Mouse (Mus musculus) intestine, postnatal 0 days (tissue): ENCODE results near the gene Pou2f2. TPM values are rescaled to one million over a fixed set of nuclear protein-coding genes. Genes with fewer than 3 reads are reported as not detected.
A peak's percentile ranks its signal among the peaks of the same experiment; 100 is the strongest.

Experiments
- ATAC-seq: fragments of 200-750 bp; cut with Nextera tagmentation; 2 replicates; pipeline ENCODE4 v1.8.0; 2017; ENCODE audit warnings: mild to moderate bottlenecking, moderate TSS enrichment, moderate library complexity
- H3K27ac ChIP-seq: fragments of 300-500 bp; sonication (generic); 2 replicates; pipeline ENCODE4 v1.5.1; 2014; ENCODE audit warnings: mild to moderate bottlenecking, low read depth, low read length, moderate library complexity
- H3K27me3 ChIP-seq: fragments of 300-500 bp; sonication (generic); replicated peaks from 2 replicates; pipeline ENCODE4 v1.6.1; 2014; ENCODE audit warnings: low read length, mixed read lengths; ENCODE audit not compliant: control insufficient read depth, insufficient read depth
- H3K36me3 ChIP-seq: fragments of 300-500 bp; sonication (generic); 2 replicates; pipeline ENCODE4 v1.6.1; 2014; ENCODE audit warnings: mild to moderate bottlenecking, moderate library complexity; ENCODE audit not compliant: control insufficient read depth, insufficient read depth
- H3K4me1 ChIP-seq: fragments of 300-500 bp; sonication (generic); replicated peaks from 2 replicates; pipeline ENCODE4 v1.6.1; 2014; ENCODE audit warnings: antibody characterized with exemption, low read length, mixed read lengths; ENCODE audit not compliant: control insufficient read depth, insufficient read depth
- H3K4me2 ChIP-seq: fragments of 300-500 bp; sonication (generic); replicated peaks from 2 replicates; pipeline ENCODE4 v1.6.1; 2014; ENCODE audit warnings: low read depth, mild to moderate bottlenecking, moderate library complexity
- H3K4me3 ChIP-seq: fragments of 300-500 bp; sonication (generic); 2 replicates; pipeline ENCODE4 v1.5.1; 2014; ENCODE audit warnings: low read depth, low read length
- H3K9ac ChIP-seq: fragments of 300-500 bp; sonication (generic); 2 replicates; pipeline ENCODE4 v1.6.1; 2014; ENCODE audit warnings: mild to moderate bottlenecking, low read depth, low read length
- H3K9me3 ChIP-seq: fragments of 300-500 bp; sonication (generic); 2 replicates; pipeline ENCODE4 v1.6.1; 2016; ENCODE audit warnings: mixed run types; ENCODE audit not compliant: control insufficient read depth
- CTCF ChIP-seq: sonication (generic); IDR thresholded peaks from 2 replicates; pipeline ENCODE4 v1.5.1; 2016; ENCODE audit warnings: low read depth, mild to moderate bottlenecking, control low read depth, antibody characterized with exemption, moderate library complexity
- WGBS: fragments of 180-500 bp; shearing (Covaris S2); extraction: QIAGEN DNeasy Blood & Tissue Kit; methylation state at CpG from one replicate; pipeline ENCODE4 v1.1.7; 2014; 5-methylcytosine and 5-hydroxymethylcytosine counted together
- polyA plus RNA-seq: library from polyadenylated mRNA; unstranded; fragments of >200 nt; fragmentation: Nextera tagmentation; extraction: Ambion mirVana; gene quantifications from 2 replicates; pipeline ENCODE4 v1.2.1, GENCODE M21; 2015

Gene Pou2f2
- polyA plus RNA-seq, 1 experiment from 2014 or later, result 0.53 TPM

- no peaks in the 10 kb centered on the region for H3K4me1 ChIP-seq
- peaks cover 42% of the 10 kb centered on the region for H3K27me3 ChIP-seq
- H3K36me3 ChIP-seq, result no peaks in the 10 kb centered on the region
- no peak overlapping the region for H3K4me3 ChIP-seq
- no peak overlapping the region for H3K27ac ChIP-seq
- TF ChIP-seq CTCF, result no peak
- no peaks in the 10 kb centered on the region for H3K9me3 ChIP-seq
- no peak overlapping the region for H3K9ac ChIP-seq
- H3K4me2 ChIP-seq, result no peak overlapping the region
- 74% methylated on average over 6 of the region's 6 CpGs for WGBS
- no peak for ATAC-seq
These were observed 4.6 kb upstream of the Pou2f2 start for GRCm38 (mm10) chr7:25184091-25184490.

GRCm38 (mm10) chr7:25181814-25182213 lies 2.3 kb upstream of the Pou2f2 start:
- no peaks in the 10 kb centered on the region for H3K36me3 ChIP-seq
- no peak overlapping the region for H3K27ac ChIP-seq
- peak overlapping the region; percentile 9; the same call in 1 of the 2 replicates for H3K4me2 ChIP-seq
- WGBS, result 9% methylated on average over 21 of the region's 21 CpGs
- no peak for ATAC-seq
- H3K27me3 ChIP-seq, result peaks cover 64% of the 10 kb centered on the region
- H3K4me1 ChIP-seq, result no peaks in the 10 kb centered on the region
- no peak for TF ChIP-seq CTCF
- no peak overlapping the region for H3K4me3 ChIP-seq
- no peak overlapping the region for H3K9ac ChIP-seq
- H3K9me3 ChIP-seq, result no peaks in the 10 kb centered on the region

GRCm38 (mm10) chr7:25181331-25181790 lies 1.8 kb upstream of the Pou2f2 start:
- H3K4me2 ChIP-seq, result 0 out of 2 replicates have a peak overlapping the region, but pooled peaks have one; percentile 9
- no peak overlapping the region for H3K9ac ChIP-seq
- H3K27me3 ChIP-seq, result peaks cover 69% of the 10 kb centered on the region
- no peaks in the 10 kb centered on the region for H3K36me3 ChIP-seq
- no peak overlapping the region for H3K4me3 ChIP-seq
- TF ChIP-seq CTCF, result peak; percentile 72
- H3K27ac ChIP-seq, result no peak overlapping the region
- no peak for ATAC-seq
- WGBS, result 3% methylated on average over 14 of the region's 15 CpGs
- H3K4me1 ChIP-seq, result no peaks in the 10 kb centered on the region
- H3K9me3 ChIP-seq, result no peaks in the 10 kb centered on the region

- Histone ChIP-seq H3K4me3 (no peak overlapping the region), H3K4me2 (no peak overlapping the region), H3K36me3 (no peaks in the 10 kb centered on the region), H3K4me1 (no peaks in the 10 kb centered on the region), H3K9me3 (no peaks in the 10 kb centered on the region), H3K27ac (no peak overlapping the region), H3K9ac (no peak overlapping the region), H3K27me3 (peaks cover 74% of the 10 kb centered on the region)
- no peak for ATAC-seq
- WGBS, result 8% methylated on average over 6 of the region's 6 CpGs
- TF ChIP-seq CTCF, result no peak
These were observed 986 bp upstream of the Pou2f2 start for GRCm38 (mm10) chr7:25180512-25180911.

DNA sequence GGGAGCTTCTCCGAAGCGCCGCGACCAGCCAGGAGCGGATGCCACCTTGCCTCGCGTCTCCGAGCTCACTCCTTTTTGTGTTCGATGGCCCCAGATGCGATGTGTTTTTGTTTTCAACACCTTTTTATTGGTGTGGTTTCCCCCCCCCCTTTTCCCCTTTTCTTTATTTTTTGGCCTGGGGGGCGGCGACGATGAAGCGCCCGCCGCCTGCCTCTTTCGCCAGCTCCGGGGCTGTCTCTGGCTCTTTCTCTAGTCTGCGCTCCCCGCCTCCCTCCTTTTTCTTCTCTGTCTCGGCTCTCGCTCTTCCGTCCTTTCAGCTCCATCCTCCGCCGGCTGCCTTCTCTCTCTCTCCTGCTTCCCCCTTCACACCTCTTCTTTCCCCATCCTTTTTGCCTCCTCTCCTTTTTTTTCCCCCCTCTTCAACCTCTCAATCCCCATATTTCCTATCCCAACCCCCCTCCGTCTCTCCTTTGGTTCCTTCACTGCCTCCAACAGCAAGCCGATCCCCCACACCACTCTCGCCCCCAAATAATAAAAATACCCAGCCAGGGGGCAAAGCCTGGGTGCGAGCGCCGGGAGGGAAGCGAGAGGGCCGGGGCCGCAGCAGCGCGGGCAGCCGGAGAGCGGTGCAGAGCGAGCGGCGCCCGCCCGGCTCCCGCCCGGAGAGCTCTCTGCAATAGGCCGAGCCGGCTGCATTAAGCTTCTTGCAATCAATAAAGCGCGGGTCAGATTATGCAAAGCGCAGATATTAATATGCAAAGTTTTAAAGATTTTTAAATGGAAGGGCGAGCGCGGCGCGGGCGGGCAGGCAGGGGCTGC lies 530 bp downstream of the Pou2f2 start:
- H3K9ac ChIP-seq, result no peak overlapping the region
- no peak for ATAC-seq
- TF ChIP-seq CTCF, result no peak

DNA sequence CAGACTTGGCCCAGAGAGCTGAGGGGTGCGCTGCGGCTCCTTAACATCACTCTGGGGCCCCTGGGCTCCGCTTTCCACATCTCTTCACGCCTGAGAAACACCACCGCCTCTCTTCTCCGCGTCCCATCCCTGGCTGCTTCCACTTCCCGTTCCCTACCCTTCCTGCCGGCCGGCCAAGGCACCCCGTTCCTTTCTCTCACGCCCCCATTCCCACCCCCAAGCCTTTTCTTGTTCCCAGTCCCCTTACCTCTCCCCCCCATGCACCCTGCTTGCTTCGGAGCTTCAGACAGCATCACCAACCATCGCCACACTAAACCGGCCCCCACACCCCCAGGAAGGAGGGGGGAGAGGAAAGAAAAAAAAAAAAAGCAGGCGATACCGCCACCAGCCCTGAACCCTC lies 1.2 kb downstream of the Pou2f2 start:
- no peak for ATAC-seq
- WGBS, result 2% methylated on average over 15 of the region's 17 CpGs
- Histone ChIP-seq H3K27me3 (peaks cover 74% of the 10 kb centered on the region), H3K4me3 (peak overlapping the region; percentile 42), H3K9ac (no peak overlapping the region), H3K4me1 (no peaks in the 10 kb centered on the region), H3K4me2 (peak overlapping the region; percentile 74), H3K9me3 (no peaks in the 10 kb centered on the region), H3K27ac (no peak overlapping the region), H3K36me3 (no peaks in the 10 kb centered on the region)
- no peak for TF ChIP-seq CTCF

More for the DNA sequence above, 530 bp downstream of the Pou2f2 start:
- Histone ChIP-seq H3K27ac (no peak overlapping the region), H3K4me3 (peak overlapping the region; percentile 42), H3K27me3 (peaks cover 74% of the 10 kb centered on the region), H3K36me3 (no peaks in the 10 kb centered on the region), H3K4me2 (peak overlapping the region; percentile 74), H3K9me3 (no peaks in the 10 kb centered on the region), H3K4me1 (no peaks in the 10 kb centered on the region)
- 1% methylated on average over 53 of the region's 56 CpGs for WGBS
